Mouse (Mus musculus): ENCODE results near the gene Irgm1. TPM values are rescaled to one million over a fixed set of nuclear protein-coding genes. Genes with fewer than 3 reads are reported as not detected.
"Not testable (repeated sequence)": the region's sequence is repeated elsewhere in the genome, so short reads cannot be mapped to it uniquely, and the experiment has no call there.

The Irgm1 gene
- polyA plus RNA-seq, 2 experiments = 10.4 to 16.6 TPM

DNA sequence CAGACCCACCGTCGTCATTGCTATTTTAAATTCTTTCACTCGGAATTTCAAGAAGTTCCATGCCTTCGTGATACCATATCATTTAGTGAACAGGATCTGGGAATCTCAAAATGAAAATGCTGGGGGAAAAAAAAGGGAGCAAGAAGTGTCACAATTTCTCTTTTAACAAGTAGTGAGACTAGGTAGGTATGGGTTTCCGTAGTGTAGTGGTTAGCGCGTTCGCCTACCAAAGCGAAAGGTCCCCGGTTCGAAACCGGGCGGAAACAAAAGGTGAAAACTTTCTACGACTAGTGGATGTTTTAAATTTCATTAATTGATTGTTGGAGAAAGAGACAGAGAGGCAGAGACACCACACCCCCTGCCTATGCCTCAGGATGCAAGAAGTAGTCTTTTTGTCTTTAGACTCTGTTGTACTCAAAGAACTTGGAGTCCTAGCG is 47.9 kb downstream of the Irgm1 start:
- under 1% methylated on average over 15 of the region's 15 CpGs for WGBS (ENCODE audit: insufficient replicate concordance)
- Histone ChIP-seq H3K36me3 (replicated peaks; ENCODE audit: control insufficient read depth, insufficient read depth, low read depth) (no peaks in the 10 kb centered on the region), H3K27me3 (ENCODE audit: control insufficient read depth, insufficient read depth, low read length) (peaks cover 15% of the 10 kb centered on the region), H3K9me3 (ENCODE audit: control insufficient read depth, low read length) (no peaks in the 10 kb centered on the region), H3K4me1 (replicated peaks; ENCODE audit: control insufficient read depth in 2 of 2, insufficient read depth in 2 of 2, low read length in 1 of 2) (peaks cover 9 to 21% of the 10 kb centered on the region in 2 experiments), H3K27ac (no peak overlapping the region), H3K4me2 (ENCODE audit: low read depth) (peak overlapping the region; percentile 62), H3K4me3 (ENCODE audit: insufficient read depth in 1 of 2, low read depth in 2 of 2, low read length in 2 of 2) (peak overlapping the region; percentile 34 to 65), H3K9ac (replicated peaks) (0 out of 2 replicates have a peak overlapping the region, but pooled peaks have one; percentile 10)
- ATAC-seq (ENCODE audit: insufficient read depth) (peak; percentile 72), DNase-seq (ENCODE audit: low read depth in 3 of 3, low spot score in 3 of 3) (peak; percentile 75 to 79 (median 77))
- TF ChIP-seq CTCF (IDR thresholded peaks at IDR 0.05; ENCODE audit: low read depth) = no peak; the same call in 1 of the 2 replicates
- no peak for TF ChIP-seq EP300 (IDR thresholded peaks at IDR 0.05; ENCODE audit: low read depth)

DNA sequence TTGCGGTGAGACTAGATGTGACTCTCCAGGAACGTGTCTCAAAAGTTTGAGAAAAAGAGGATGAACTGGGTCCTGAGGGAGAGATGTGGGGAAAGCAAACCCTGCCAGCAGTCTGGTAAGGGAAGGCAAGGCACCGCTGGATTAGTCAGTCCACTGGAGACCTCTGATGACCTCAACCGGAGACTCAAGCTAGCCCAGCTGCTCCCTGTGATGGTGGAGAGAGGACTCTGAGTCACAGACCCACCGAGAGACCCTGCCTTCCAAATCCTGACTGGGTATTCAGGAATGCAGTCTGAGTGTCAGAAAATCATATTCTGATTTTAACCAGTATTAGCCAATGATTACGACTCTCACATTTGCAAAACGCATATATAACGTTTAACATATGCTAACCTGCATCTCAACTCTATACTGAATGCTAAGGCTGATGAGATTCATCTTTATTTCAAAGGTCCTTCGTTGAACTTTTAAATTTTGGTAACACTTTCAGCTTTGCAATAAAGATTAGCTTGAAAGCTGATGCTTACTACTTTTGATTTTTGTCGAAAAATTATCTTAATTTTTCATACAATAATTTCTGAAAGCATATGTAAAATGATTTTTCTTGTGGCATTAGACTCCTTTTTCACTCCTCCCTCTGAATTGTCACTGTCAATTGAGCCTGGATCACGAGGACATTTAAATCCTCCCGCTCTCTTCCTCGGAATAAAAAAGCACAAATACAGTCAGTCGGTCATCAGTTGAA is 48.5 kb downstream of the Irgm1 start:
- Histone ChIP-seq H3K27me3 (ENCODE audit: control insufficient read depth, insufficient read depth, low read length) (peaks cover 15% of the 10 kb centered on the region), H3K9me3 (ENCODE audit: control insufficient read depth, low read length) (no peaks in the 10 kb centered on the region), H3K27ac (no peak overlapping the region), H3K36me3 (replicated peaks; ENCODE audit: control insufficient read depth, insufficient read depth, low read depth) (no peaks in the 10 kb centered on the region), H3K4me2 (ENCODE audit: low read depth) (peak overlapping the region; percentile 62), H3K4me1 (replicated peaks; ENCODE audit: control insufficient read depth in 2 of 2, insufficient read depth in 2 of 2, low read length in 1 of 2) (peaks cover 9 to 22% of the 10 kb centered on the region in 2 experiments), H3K9ac (replicated peaks) (0 out of 2 replicates have a peak overlapping the region, but pooled peaks have one; percentile 10), H3K4me3 (ENCODE audit: insufficient read depth in 1 of 2, low read depth in 2 of 2, low read length in 2 of 2) (peak overlapping the region; percentile 31 to 34)
- TF ChIP-seq EP300 (IDR thresholded peaks at IDR 0.05; ENCODE audit: low read depth) (no peak), CTCF (IDR thresholded peaks at IDR 0.05; ENCODE audit: low read depth) (no peak)
- ATAC-seq (ENCODE audit: insufficient read depth) (no peak), DNase-seq (ENCODE audit: low read depth in 3 of 3, low spot score in 3 of 3) (no peak)
- 36% methylated on average over 14 of the region's 14 CpGs for WGBS (ENCODE audit: insufficient replicate concordance)

DNA sequence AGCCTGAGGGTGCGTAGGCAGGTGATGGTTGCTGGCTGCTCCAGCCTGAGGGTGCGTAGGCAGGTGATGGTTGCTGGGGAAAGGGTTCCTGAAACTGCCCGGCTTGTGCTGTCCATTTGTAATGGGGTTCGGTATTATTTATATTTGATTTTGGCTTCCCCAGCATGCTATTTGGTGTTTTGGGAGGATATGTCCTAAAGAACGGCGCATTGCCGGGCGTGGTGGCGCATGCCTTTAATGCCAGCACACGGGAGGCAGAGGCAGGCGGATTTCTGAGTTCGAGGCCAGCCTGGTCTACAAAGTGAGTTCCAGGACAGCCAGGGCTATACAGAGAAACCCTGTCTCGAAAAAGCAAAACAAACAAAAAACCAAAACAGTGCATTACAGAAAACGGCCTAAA is 50.2 kb downstream of the Irgm1 start:
- peaks cover 11% of the 10 kb centered on the region for H3K27me3 ChIP-seq (ENCODE audit: control insufficient read depth, insufficient read depth, low read length)
- not testable (repeated sequence) for H3K4me2 ChIP-seq (ENCODE audit: low read depth); H3K9me3 ChIP-seq (ENCODE audit: control insufficient read depth, low read length); DNase-seq (ENCODE audit: low read depth in 3 of 3, low spot score in 3 of 3); ATAC-seq (ENCODE audit: insufficient read depth); H3K27ac ChIP-seq; H3K9ac ChIP-seq (replicated peaks); H3K4me3 ChIP-seq (ENCODE audit: insufficient read depth in 1 of 2, low read depth in 2 of 2, low read length in 2 of 2); H3K36me3 ChIP-seq (replicated peaks; ENCODE audit: control insufficient read depth, insufficient read depth, low read depth)
- H3K4me1 ChIP-seq (replicated peaks; ENCODE audit: control insufficient read depth in 2 of 2, insufficient read depth in 2 of 2, low read length in 1 of 2) = peaks cover 4 to 19% of the 10 kb centered on the region in 2 experiments; a peak in 3 of 4 replicates
- 78% methylated on average over 14 of the region's 14 CpGs for WGBS (ENCODE audit: insufficient replicate concordance)

DNA sequence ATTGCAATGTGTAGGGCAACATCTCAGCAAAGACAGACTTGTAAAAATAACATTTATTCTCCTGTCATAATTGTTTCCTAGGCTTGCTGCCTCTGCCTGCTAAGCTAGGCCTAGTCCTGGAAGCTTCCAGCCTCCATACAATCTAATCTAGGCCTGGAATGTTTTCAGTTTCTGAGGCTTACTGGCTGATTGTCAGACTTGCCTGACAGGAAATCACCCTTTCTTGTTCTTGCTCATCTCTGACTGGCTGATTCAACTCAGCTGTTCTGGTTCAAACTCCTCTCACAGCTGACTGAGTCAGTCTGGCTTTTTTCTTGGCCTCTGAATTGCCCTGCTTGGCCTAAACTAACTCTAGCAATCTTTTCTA is 51.2 kb downstream of the Irgm1 start:
- Histone ChIP-seq H3K27ac (no peak overlapping the region), H3K9me3 (ENCODE audit: control insufficient read depth, low read length) (no peaks in the 10 kb centered on the region), H3K9ac (replicated peaks) (no peak overlapping the region), H3K36me3 (replicated peaks; ENCODE audit: control insufficient read depth, insufficient read depth, low read depth) (no peaks in the 10 kb centered on the region; the same call in 1 of the 2 replicates), H3K27me3 (ENCODE audit: control insufficient read depth, insufficient read depth, low read length) (peaks cover 11% of the 10 kb centered on the region), H3K4me3 (ENCODE audit: insufficient read depth in 1 of 2, low read depth in 2 of 2, low read length in 2 of 2) (no peak overlapping the region), H3K4me1 (replicated peaks; ENCODE audit: control insufficient read depth in 2 of 2, insufficient read depth in 2 of 2, low read length in 1 of 2) (peaks cover 9 to 28% of the 10 kb centered on the region in 2 experiments; a peak in 3 of 4 replicates), H3K4me2 (ENCODE audit: low read depth) (no peak overlapping the region)
- no peak for ATAC-seq (ENCODE audit: insufficient read depth)
- no peak for DNase-seq (ENCODE audit: low read depth in 3 of 3, low spot score in 3 of 3)
- TF ChIP-seq EP300 (IDR thresholded peaks at IDR 0.05; ENCODE audit: low read depth) (no peak), CTCF (IDR thresholded peaks at IDR 0.05; ENCODE audit: low read depth) (no peak)

DNA sequence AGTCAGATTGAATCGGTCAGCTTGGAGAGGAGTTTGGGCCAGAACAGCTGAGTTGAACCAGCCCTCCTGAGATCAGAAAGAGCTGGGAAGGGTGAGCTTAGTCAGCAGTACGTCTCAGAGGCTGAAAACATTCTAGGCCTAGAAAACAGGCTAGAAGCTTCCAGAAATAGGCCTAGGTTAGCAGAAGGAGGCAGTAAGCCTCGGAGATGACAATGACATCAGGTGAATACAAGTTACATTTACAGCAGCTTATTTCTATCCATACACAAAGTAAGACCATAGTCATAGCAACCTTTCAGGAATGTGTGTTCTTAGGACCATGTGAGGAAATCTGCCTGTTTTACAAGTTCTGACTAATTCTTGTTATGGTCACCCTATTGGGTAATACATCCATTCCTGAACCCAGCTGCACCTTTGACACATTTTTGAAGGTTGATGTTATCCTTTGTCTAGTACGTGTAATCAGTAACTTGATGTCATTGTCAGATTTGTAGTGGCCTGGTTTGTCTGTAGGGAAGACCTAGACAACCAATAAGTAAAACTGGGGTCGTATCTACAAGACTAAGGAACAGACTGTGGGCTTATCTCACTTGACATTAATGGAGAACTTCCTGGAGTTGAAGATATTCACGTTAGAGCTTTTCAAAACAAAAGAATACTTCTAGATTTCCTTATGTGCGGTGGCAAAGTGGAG is 51.7 kb downstream of the Irgm1 start:
- H3K4me1 ChIP-seq (replicated peaks; ENCODE audit: control insufficient read depth in 2 of 2, insufficient read depth in 2 of 2, low read length in 1 of 2) = peaks cover 9 to 28% of the 10 kb centered on the region in 2 experiments; a peak in 3 of 4 replicates

More for the DNA sequence above, 51.7 kb downstream of the Irgm1 start:
- ATAC-seq (ENCODE audit: insufficient read depth) = no peak
- Histone ChIP-seq H3K9ac (replicated peaks) (no peak overlapping the region), H3K27ac (no peak overlapping the region), H3K4me2 (ENCODE audit: low read depth) (no peak overlapping the region), H3K27me3 (ENCODE audit: control insufficient read depth, insufficient read depth, low read length) (peaks cover 8% of the 10 kb centered on the region), H3K36me3 (replicated peaks; ENCODE audit: control insufficient read depth, insufficient read depth, low read depth) (no peaks in the 10 kb centered on the region; the same call in 1 of the 2 replicates), H3K4me3 (ENCODE audit: insufficient read depth in 1 of 2, low read depth in 2 of 2, low read length in 2 of 2) (no peak overlapping the region), H3K9me3 (ENCODE audit: control insufficient read depth, low read length) (no peaks in the 10 kb centered on the region)
- TF ChIP-seq EP300 (IDR thresholded peaks at IDR 0.05; ENCODE audit: low read depth) (no peak), CTCF (IDR thresholded peaks at IDR 0.05; ENCODE audit: low read depth) (no peak)
- no peak for DNase-seq (ENCODE audit: low read depth in 3 of 3, low spot score in 3 of 3)
- 35% methylated on average over 7 of the region's 7 CpGs for WGBS (ENCODE audit: insufficient replicate concordance)

All from liver, embryonic 14.5 days (tissue).